Mouse (Mus musculus): ENCODE measurements around the gene Tmem248. TPM values are rescaled to one million over a fixed set of nuclear protein-coding genes. Genes with fewer than 3 reads are reported as not detected.
"Not testable (repeated sequence)": the region's sequence is repeated elsewhere in the genome, so short reads cannot be mapped to it uniquely, and the experiment has no call there.

Tmem248 gene
- polyA plus RNA-seq, 1 experiment from 2014 or later, result 27.3 TPM

DNA sequence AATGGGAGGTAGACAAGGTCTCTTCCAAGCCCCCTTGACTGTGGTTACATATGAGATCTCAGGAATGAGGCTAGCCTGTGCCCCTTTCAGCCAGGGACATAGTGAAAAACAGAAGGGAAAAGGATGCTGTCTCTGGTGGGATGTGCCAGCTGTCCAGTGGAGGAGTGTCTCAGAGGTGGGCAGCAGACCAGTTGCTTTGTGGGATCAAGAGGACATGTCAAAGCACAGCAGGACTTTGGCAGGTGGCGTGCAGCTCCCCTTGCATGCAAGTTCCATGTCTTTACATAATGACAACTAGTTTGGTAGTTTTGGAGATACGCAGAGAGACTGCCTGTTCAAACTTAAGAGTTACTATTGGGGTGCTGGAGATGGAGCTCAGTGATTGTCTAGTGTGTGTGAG lies 23.0 kb downstream of the Tmem248 start:
- no peaks in the 10 kb centered on the region for H3K9me3 ChIP-seq (ENCODE audit: control insufficient read depth, low read length)
- WGBS, result 98% methylated on average over 2 of the region's 2 CpGs
- no peak overlapping the region for H3K27ac ChIP-seq (ENCODE audit: low read length)
- H3K27me3 ChIP-seq (replicated peaks; ENCODE audit: control insufficient read depth, insufficient read depth, low read length), result no peaks in the 10 kb centered on the region
- no peak overlapping the region for H3K4me2 ChIP-seq (ENCODE audit: low read depth, low read length)
- no peaks in the 10 kb centered on the region for H3K4me1 ChIP-seq (ENCODE audit: control insufficient read depth, insufficient read depth, low read length)
- no peak overlapping the region for H3K4me3 ChIP-seq (ENCODE audit: low read length)
- ATAC-seq, result no peak
- H3K9ac ChIP-seq (ENCODE audit: low read depth, low read length), result no peak overlapping the region
- peaks cover 42% of the 10 kb centered on the region for H3K36me3 ChIP-seq (ENCODE audit: control insufficient read depth, insufficient read depth, low read length)

DNA sequence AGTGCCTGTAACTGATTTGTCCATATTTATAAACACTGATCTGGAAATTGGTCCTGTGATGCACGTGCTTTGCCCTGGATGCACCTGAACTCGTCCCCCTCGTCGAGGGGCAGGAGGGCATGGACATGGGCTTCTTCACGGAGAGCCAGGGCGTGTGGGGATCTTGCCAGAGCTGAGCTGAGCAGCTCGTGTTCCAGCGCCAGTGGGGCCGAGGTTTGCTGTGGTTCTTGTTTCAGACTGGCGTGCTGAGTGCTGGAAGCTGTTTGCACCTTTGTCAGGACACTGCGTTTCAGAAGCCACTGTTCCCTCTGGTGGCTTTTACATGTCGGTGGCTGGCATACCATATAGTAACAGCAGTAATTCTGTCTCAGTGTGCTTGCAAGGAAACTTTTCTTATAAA lies 24.5 kb downstream of the Tmem248 start:
- H3K4me3 ChIP-seq (ENCODE audit: low read length), result no peak overlapping the region
- no peak overlapping the region for H3K9ac ChIP-seq (ENCODE audit: low read depth, low read length)
- ATAC-seq, result no peak
- no peak overlapping the region for H3K4me2 ChIP-seq (ENCODE audit: low read depth, low read length)
- H3K27me3 ChIP-seq (replicated peaks; ENCODE audit: control insufficient read depth, insufficient read depth, low read length), result no peaks in the 10 kb centered on the region
- H3K27ac ChIP-seq (ENCODE audit: low read length), result no peak overlapping the region
- peaks cover 37% of the 10 kb centered on the region for H3K36me3 ChIP-seq (ENCODE audit: control insufficient read depth, insufficient read depth, low read length)
- no peaks in the 10 kb centered on the region for H3K4me1 ChIP-seq (ENCODE audit: control insufficient read depth, insufficient read depth, low read length)
- WGBS, result 93% methylated on average over 12 of the region's 12 CpGs
- H3K9me3 ChIP-seq (ENCODE audit: control insufficient read depth, low read length), result no peaks in the 10 kb centered on the region

DNA sequence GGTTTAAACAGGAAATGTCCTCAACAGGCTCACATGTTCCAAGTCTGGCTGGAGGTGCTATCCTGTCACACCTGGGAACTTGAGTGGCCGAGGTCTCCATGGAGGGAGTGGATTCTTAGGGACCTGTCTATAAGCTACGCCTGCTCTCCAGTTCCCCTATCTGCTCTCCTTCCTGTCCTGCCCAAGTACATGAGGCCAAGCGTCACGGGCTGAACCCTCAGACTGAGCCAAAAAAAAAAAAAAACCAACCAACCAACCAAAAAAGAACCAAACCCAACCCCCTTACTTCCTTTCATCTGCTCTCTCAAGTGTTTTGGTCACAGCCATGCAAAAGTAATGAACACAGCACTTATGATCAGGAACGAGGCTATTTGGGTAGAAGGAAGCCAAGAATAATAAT lies 30.9 kb downstream of the Tmem248 start:
- H3K27ac ChIP-seq (ENCODE audit: low read length), result no peak overlapping the region
- H3K36me3 ChIP-seq (ENCODE audit: control insufficient read depth, insufficient read depth, low read length), result peaks cover 35% of the 10 kb centered on the region
- no peak overlapping the region for H3K4me2 ChIP-seq (ENCODE audit: low read depth, low read length)
- no peaks in the 10 kb centered on the region for H3K27me3 ChIP-seq (replicated peaks; ENCODE audit: control insufficient read depth, insufficient read depth, low read length)
- no peaks in the 10 kb centered on the region for H3K4me1 ChIP-seq (ENCODE audit: control insufficient read depth, insufficient read depth, low read length)
- no peak for ATAC-seq
- H3K9me3 ChIP-seq (ENCODE audit: control insufficient read depth, low read length), result no peaks in the 10 kb centered on the region
- no peak overlapping the region for H3K4me3 ChIP-seq (ENCODE audit: low read length)
- WGBS, result 79% methylated on average over 5 of the region's 5 CpGs
- H3K9ac ChIP-seq (ENCODE audit: low read depth, low read length), result no peak overlapping the region

DNA sequence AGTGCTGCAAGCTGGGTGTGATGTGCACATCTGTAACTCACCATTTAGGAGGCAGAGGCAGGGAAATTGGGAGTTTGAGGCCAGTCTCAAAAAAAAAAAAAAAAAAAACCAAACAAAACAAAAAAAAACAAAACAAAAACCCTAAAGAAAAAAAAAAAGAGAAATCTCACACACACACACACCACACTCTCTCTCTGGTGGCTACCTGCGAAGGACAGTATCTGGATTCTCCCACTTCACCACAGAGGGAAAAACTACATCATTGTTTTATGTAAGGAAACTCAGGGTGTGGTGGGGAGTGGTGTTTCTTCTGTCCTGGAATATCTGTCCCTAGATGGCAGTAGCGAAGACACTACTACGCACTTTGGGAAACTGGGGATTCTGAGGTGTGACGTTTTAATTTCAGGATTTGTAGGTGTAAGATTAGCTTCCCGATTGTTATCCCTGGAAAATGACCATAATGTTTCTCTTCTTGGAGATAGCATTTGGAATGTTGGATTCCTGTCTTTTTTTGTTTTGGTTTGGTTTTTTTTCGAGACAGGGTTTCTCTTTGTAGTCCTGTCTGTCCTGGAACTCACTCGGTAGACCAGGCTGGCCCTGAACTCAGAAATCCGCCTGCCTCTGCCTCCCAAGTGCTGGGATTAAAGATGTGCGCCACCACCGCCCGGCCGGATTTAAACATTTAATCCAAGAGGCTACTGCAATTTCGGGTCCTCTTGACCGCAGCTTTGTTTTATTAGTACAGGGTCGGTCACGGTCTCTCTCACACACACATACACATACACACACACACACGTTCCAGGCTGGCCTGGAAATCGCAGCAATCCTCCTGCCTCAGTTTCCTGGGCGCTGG lies 37.5 kb downstream of the Tmem248 start:
- Histone ChIP-seq H3K4me1 (ENCODE audit: control insufficient read depth, insufficient read depth, low read length) (peaks cover 10% of the 10 kb centered on the region; the same call in 1 of the 2 replicates), H3K9me3 (ENCODE audit: control insufficient read depth, low read length) (no peaks in the 10 kb centered on the region), H3K36me3 (ENCODE audit: control insufficient read depth, insufficient read depth, low read length) (peaks cover 15% of the 10 kb centered on the region), H3K4me3 (ENCODE audit: low read length) (peak overlapping the region; percentile 72), H3K27ac (ENCODE audit: low read length) (peak overlapping the region; percentile 84), H3K4me2 (ENCODE audit: low read depth, low read length) (peak overlapping the region; percentile 73), H3K9ac (ENCODE audit: low read depth, low read length) (peak overlapping the region; percentile 86), H3K27me3 (replicated peaks; ENCODE audit: control insufficient read depth, insufficient read depth, low read length) (no peaks in the 10 kb centered on the region)
- WGBS, result 12% methylated on average over 19 of the region's 19 CpGs
- ATAC-seq, result no peak

DNA sequence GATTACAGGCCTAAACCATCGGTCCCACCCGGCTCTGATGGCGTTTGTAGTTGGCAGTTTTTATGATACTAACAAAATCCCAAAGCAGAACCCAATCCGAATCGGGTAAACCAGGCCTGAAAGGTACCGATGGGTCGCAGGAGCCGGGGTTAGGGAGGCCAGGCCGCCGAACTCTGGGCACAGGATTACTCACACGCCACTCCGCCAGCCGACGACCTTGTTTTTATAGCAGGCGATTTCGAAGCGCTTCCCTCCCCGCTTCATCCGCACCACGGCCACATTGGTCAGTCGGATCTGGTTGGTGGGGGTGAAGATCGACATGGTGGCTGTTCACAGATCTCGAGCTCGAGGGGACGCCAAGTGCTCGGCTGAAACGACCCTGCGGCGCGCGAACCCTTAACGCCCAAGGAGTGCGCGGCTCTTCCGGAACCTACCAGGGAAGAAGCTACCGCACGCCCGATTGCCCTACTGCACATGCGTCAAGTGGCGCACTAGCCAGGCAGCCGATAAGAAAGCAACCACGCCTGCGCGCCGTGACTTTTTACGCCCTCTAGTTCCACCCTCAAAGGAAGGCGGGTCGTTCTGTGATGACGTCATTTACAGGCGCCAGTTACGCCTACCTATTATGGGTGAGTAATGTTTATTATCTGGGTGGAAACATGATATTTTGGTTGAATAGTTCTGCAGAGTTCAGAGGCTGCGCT lies 38.3 kb downstream of the Tmem248 start, which contains the start of the genes Sbds and Tyw1:
TSS of gene Sbds (minus strand) at position 514 of the 704 bp plus-strand sequence.
TSS of gene Tyw1 (plus strand) at position 603 of the 704 bp plus-strand sequence.
- Histone ChIP-seq H3K4me2 (ENCODE audit: low read depth, low read length) (peak within 1 kb of the TSS; percentile 85), H3K9me3 (ENCODE audit: control insufficient read depth, low read length) (no peaks in the 10 kb centered on the region), H3K9ac (ENCODE audit: low read depth, low read length) (peak within 1 kb of the TSS; percentile 86), H3K27me3 (replicated peaks; ENCODE audit: control insufficient read depth, insufficient read depth, low read length) (no peaks in the 10 kb centered on the region), H3K27ac (ENCODE audit: low read length) (peak within 1 kb of the TSS; percentile 84), H3K4me3 (ENCODE audit: low read length) (peak within 1 kb of the TSS; percentile 82), H3K36me3 (ENCODE audit: control insufficient read depth, insufficient read depth, low read length) (peaks cover 15% of the 10 kb centered on the region), H3K4me1 (ENCODE audit: control insufficient read depth, insufficient read depth, low read length) (peaks cover 10% of the 10 kb centered on the region; the same call in 1 of the 2 replicates)
- WGBS, result under 1% methylated on average over 52 of the region's 52 CpGs
- peak; percentile 89 for ATAC-seq

DNA sequence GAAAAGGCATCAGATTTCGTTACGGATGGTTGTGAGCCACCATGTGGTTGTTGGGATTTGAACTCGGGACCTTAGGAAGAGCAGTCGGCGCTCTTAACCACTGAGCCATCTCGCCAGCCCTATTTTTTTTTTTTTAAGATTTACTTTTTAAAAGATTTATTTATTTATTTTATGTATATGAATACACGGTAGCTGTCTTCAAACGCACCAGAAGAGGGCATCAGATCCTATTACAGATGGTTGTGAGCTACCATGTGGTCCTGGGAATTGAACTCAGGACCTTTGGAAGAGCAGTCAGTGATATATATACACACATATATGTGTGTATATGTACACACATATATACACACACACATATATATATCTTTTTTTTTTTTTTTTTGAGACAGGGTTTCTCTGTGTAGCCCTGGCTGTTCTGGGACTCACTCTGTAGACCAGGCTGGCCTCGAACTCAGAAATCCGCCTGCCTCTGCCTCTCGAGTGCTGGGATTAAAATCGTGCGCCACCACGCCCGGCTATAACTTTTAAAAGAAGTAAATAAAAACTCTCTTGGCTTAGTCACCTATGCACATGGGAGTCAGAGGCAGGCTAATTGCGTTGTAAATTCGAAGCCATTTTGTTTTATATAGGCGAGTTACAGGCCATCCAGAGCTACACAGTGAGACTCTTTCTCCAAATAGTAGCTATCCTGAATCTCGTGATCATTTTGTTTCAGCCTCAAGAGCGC lies 39.1 kb downstream of the Tmem248 start:
- not testable (repeated sequence) for H3K4me1 ChIP-seq (ENCODE audit: control insufficient read depth, insufficient read depth, low read length); H3K9me3 ChIP-seq (ENCODE audit: control insufficient read depth, low read length); H3K36me3 ChIP-seq (ENCODE audit: control insufficient read depth, insufficient read depth, low read length); H3K27me3 ChIP-seq (replicated peaks; ENCODE audit: control insufficient read depth, insufficient read depth, low read length)
- peak overlapping the region; percentile 80 for H3K27ac ChIP-seq (ENCODE audit: low read length)
- peak overlapping the region; percentile 85 for H3K4me2 ChIP-seq (ENCODE audit: low read depth, low read length)
- peak overlapping the region; percentile 82 for H3K4me3 ChIP-seq (ENCODE audit: low read length)
- ATAC-seq, result peak; percentile 9
- peak overlapping the region; percentile 60; the same call in 1 of the 2 replicates for H3K9ac ChIP-seq (ENCODE audit: low read depth, low read length)
- WGBS, result 25% methylated on average over 20 of the region's 20 CpGs

DNA sequence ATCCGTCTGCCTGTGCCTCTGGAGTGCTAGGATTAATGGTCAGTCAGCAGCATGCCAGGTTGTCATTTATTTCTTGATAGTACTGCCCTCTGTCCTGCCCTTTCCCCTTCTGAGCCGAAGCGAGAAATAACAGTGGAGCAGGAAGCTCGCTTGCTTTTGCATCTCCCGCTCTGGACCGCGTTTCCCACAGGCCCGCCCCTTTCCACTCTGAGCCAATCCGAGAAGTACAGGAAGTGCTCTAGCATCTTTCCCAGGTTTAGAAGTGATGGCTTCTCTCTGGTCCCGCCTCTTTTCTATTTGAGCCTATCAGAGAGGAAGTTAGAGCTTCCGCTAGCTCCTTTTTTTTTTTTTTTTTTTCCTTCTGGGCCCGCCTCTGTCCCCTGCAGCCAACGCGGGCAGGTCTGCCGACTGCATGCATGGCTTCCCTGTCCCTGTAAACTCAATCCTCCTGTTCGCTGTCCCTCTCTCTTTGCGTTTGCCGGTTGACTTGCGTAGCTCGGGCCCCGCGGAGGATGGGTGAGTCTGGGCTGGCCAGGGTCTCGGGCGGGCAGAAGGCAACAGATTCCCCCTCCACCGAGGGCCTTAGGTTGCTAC lies 39.9 kb downstream of the Tmem248 start:
- H3K9ac ChIP-seq (ENCODE audit: low read depth, low read length), result peak overlapping the region; percentile 90
- peak overlapping the region; percentile 80 for H3K27ac ChIP-seq (ENCODE audit: low read length)
- H3K4me3 ChIP-seq (ENCODE audit: low read length), result peak overlapping the region; percentile 82
- WGBS, result under 1% methylated on average over 25 of the region's 25 CpGs
- peaks cover 5% of the 10 kb centered on the region for H3K36me3 ChIP-seq (ENCODE audit: control insufficient read depth, insufficient read depth, low read length)
- H3K9me3 ChIP-seq (ENCODE audit: control insufficient read depth, low read length), result no peaks in the 10 kb centered on the region
- ATAC-seq, result peak; percentile 94
- H3K27me3 ChIP-seq (replicated peaks; ENCODE audit: control insufficient read depth, insufficient read depth, low read length), result no peaks in the 10 kb centered on the region
- H3K4me1 ChIP-seq (ENCODE audit: control insufficient read depth, insufficient read depth, low read length), result peaks cover 10% of the 10 kb centered on the region; the same call in 1 of the 2 replicates
- H3K4me2 ChIP-seq (ENCODE audit: low read depth, low read length), result peak overlapping the region; percentile 85

DNA sequence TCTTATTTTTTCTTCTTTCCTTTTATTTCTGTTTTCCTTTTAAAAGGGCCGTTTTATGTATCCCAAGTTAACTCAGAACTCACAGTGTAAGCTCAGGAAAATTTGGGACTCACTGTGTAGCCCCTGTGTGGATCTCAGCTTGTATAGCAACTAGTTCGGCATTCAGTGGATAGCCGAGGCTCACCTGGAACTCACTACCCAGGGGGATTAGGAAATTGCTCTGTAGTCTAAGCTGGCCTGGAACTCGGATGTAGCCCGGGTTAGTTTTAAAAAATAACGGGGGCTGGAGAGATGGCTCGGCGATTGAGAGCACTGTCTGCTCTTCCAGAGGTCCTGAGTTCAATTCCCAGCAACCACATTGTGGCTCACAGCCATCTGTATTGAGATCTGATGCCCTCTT lies 40.4 kb downstream of the Tmem248 start:
- H3K36me3 ChIP-seq (ENCODE audit: control insufficient read depth, insufficient read depth, low read length), result peaks cover 3% of the 10 kb centered on the region
- 9% methylated on average over 8 of the region's 8 CpGs for WGBS

More for the DNA sequence above, 40.4 kb downstream of the Tmem248 start:
- Histone ChIP-seq H3K4me3 (ENCODE audit: low read length) (peak overlapping the region; percentile 82), H3K9ac (ENCODE audit: low read depth, low read length) (peak overlapping the region; percentile 90), H3K27ac (ENCODE audit: low read length) (0 out of 2 replicates have a peak overlapping the region, but pooled peaks have one; percentile 69), H3K27me3 (replicated peaks; ENCODE audit: control insufficient read depth, insufficient read depth, low read length) (no peaks in the 10 kb centered on the region), H3K9me3 (ENCODE audit: control insufficient read depth, low read length) (no peaks in the 10 kb centered on the region), H3K4me2 (ENCODE audit: low read depth, low read length) (peak overlapping the region; percentile 80), H3K4me1 (ENCODE audit: control insufficient read depth, insufficient read depth, low read length) (peaks cover 10% of the 10 kb centered on the region; the same call in 1 of the 2 replicates)
- ATAC-seq, result peak; percentile 12; the same call in 1 of the 2 replicates

Data from intestine, embryonic 16.5 days (tissue).